Comparison of ENCODE assay signal across 8 mouse cellular contexts in the genomic region with DNA sequence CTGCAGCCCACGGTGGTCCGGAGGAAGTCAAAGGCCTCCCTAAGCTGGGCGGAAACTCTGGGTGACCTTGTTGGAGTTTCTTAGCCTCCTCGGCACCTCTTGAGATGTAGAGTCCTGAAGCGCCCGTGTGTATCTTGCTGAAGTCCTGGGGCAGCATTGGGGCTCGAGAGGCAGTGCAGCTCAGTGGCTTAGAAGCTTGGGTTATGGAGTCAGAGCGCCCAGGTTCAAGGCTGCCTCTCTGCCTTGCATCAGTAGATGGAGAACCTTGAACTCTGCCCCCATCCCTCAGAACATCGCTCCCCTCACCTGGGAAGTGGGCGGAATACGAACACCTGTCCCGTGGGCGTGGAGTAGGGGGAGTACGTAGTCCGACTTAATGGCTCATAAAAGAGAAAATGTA. TPM values are rescaled to one million over a fixed set of nuclear protein-coding genes. Genes with fewer than 3 reads are reported as not detected.
A peak's percentile ranks its signal among the peaks of the same experiment; 100 is the strongest.
DNase-seq lines count a peak whose midpoint lies in the region; ATAC-seq lines count a peak whose summit lies in the region.

No protein-coding gene starts in this region.

- WGBS in lung, embryonic 15.5 days: 8% methylated on average over 15 of the region's 15 CpGs
- 5% methylated on average over 15 of the region's 15 CpGs for WGBS in limb, embryonic 13.5 days
- 8% methylated on average over 15 of the region's 15 CpGs for WGBS in stomach, embryonic 14.5 days

- peak; percentile 30 for DNase-seq in adrenal gland, adult 8-10 months
- no peak for DNase-seq in adrenal gland, postnatal 25 days
- no peak for DNase-seq in lung, postnatal 25 days (ENCODE audit: low spot score)
- DNase-seq in thymus, postnatal 14 days: no peak
- no peak for DNase-seq in frontal cortex, adult 2 months (ENCODE audit: extremely low spot score in 1 of 2, low spot score in 1 of 2)

- ATAC-seq in lung, embryonic 15.5 days (ENCODE audit: borderline replicate concordance, extremely low read depth, low FRiP score, low TSS enrichment): no peak
- no peak for ATAC-seq in limb, embryonic 13.5 days (ENCODE audit: low FRiP score, low read depth)
- peak; percentile 54 for ATAC-seq in stomach, embryonic 14.5 days (ENCODE audit: insufficient number of reproducible peaks, insufficient read depth, low FRiP score, low read depth)

- peak overlapping the region; percentile 75 for H3K27ac ChIP-seq in lung, embryonic 15.5 days
- peak overlapping the region; percentile 56 for H3K27ac ChIP-seq in limb, embryonic 13.5 days
- peak overlapping the region; percentile 58; the same call in 1 of the 2 replicates for H3K27ac ChIP-seq in stomach, embryonic 14.5 days (ENCODE audit: low read length)

- H3K4me1 ChIP-seq in lung, embryonic 15.5 days: peaks cover 11% of the 10 kb centered on the region
- H3K4me1 ChIP-seq in limb, embryonic 13.5 days: peaks cover 24% of the 10 kb centered on the region
- 0 out of 2 replicates have a peak, but pooled peaks cover 8% of the 10 kb centered on the region for H3K4me1 ChIP-seq in stomach, embryonic 14.5 days (ENCODE audit: control insufficient read depth, insufficient read depth, low read length)

- H3K27me3 ChIP-seq in lung, embryonic 15.5 days: no peaks in the 10 kb centered on the region
- H3K27me3 ChIP-seq in limb, embryonic 13.5 days: no peaks in the 10 kb centered on the region
- H3K27me3 ChIP-seq in stomach, embryonic 14.5 days (ENCODE audit: control insufficient read depth, insufficient read depth, low read length): no peaks in the 10 kb centered on the region

- peak overlapping the region; percentile 62 for H3K9ac ChIP-seq in lung, embryonic 15.5 days
- H3K9ac ChIP-seq in limb, embryonic 13.5 days: peak overlapping the region; percentile 78
- H3K9ac ChIP-seq in stomach, embryonic 14.5 days (replicated peaks; ENCODE audit: low read depth, low read length): peak overlapping the region; percentile 54

- H3K4me3 ChIP-seq in lung, embryonic 15.5 days: peak overlapping the region; percentile 95
- H3K4me3 ChIP-seq in limb, embryonic 13.5 days: peak overlapping the region; percentile 82
- peak overlapping the region; percentile 79 for H3K4me3 ChIP-seq in stomach, embryonic 14.5 days (ENCODE audit: low read depth, low read length)

- no peaks in the 10 kb centered on the region for H3K9me3 ChIP-seq in lung, embryonic 15.5 days
- H3K9me3 ChIP-seq in limb, embryonic 13.5 days: no peaks in the 10 kb centered on the region
- H3K9me3 ChIP-seq in stomach, embryonic 14.5 days (ENCODE audit: control insufficient read depth, low read depth, low read length): no peaks in the 10 kb centered on the region

- no peaks in the 10 kb centered on the region for H3K36me3 ChIP-seq in lung, embryonic 15.5 days
- peaks cover 5% of the 10 kb centered on the region; the same call in 1 of the 2 replicates for H3K36me3 ChIP-seq in limb, embryonic 13.5 days
- no peaks in the 10 kb centered on the region for H3K36me3 ChIP-seq in stomach, embryonic 14.5 days (ENCODE audit: control insufficient read depth, insufficient read depth, low read length)

- H3K4me2 ChIP-seq in lung, embryonic 15.5 days: peak overlapping the region; percentile 84
- H3K4me2 ChIP-seq in limb, embryonic 13.5 days (replicated peaks): peak overlapping the region; percentile 80
- peak overlapping the region; percentile 82 for H3K4me2 ChIP-seq in stomach, embryonic 14.5 days (replicated peaks; ENCODE audit: low read depth, low read length)

RNA-seq across cellular contexts. Expression of gene Dhx35, which starts 0.4 kb away (rescaled TPM):
- 10 to 100 TPM; 12.7 to 24.7 (median 17.1) TPM for total RNA-seq in adrenal gland, adult 8-10 months (2022)
- 15.3 and 15.4 TPM in 2 replicates for total RNA-seq in adrenal gland, postnatal 25 days (2021)
- 14.1 and 15.7 TPM in 2 replicates for polyA plus RNA-seq in lung, embryonic 15.5 days (2015; fragmentation: Nextera tagmentation; extraction: Ambion mirVana)
- 13.2 and 13.8 TPM in 2 replicates for polyA plus RNA-seq in limb, embryonic 13.5 days (2015; fragmentation: Nextera tagmentation; extraction: Ambion mirVana)
- polyA plus RNA-seq in stomach, embryonic 14.5 days (2014; fragmentation: Nextera tagmentation; extraction: Ambion mirVana): 16.0 and 16.4 TPM in 2 replicates
- 30.1 and 32.2 TPM in 2 replicates for polyA plus RNA-seq in frontal cortex, adult 2 months (2012; rRNA removed)

RNA-seq across cellular contexts. Expression of gene Fam83d, which starts 27.1 kb away (rescaled TPM):
- total RNA-seq in adrenal gland, adult 8-10 months (2022): under 1 TPM; 0.49 to 0.80 (median 0.65) TPM
- total RNA-seq in adrenal gland, postnatal 25 days (2021): 2.3 and 2.8 TPM in 2 replicates
- 66.0 and 71.8 TPM in 2 replicates for polyA plus RNA-seq in lung, embryonic 15.5 days (2015; fragmentation: Nextera tagmentation; extraction: Ambion mirVana)
- polyA plus RNA-seq in limb, embryonic 13.5 days (2015; fragmentation: Nextera tagmentation; extraction: Ambion mirVana): 43.6 and 49.4 TPM in 2 replicates
- polyA plus RNA-seq in stomach, embryonic 14.5 days (2014; fragmentation: Nextera tagmentation; extraction: Ambion mirVana): 46.3 and 50.4 TPM in 2 replicates
- polyA plus RNA-seq in frontal cortex, adult 2 months (2012; rRNA removed): 3.3 and 3.5 TPM in 2 replicates
